Mouse (Mus musculus) kidney, embryonic 14.5 days (tissue): ENCODE measurements around the gene Cth. TPM values are rescaled to one million over a fixed set of nuclear protein-coding genes. Genes with fewer than 3 reads are reported as not detected.

ENCODE experiments used
- ATAC-seq: fragments of 200-750 bp; cut with Nextera tagmentation; 2 replicates; pipeline ENCODE4 v1.8.0; 2017; ENCODE audit warnings: moderate number of reproducible peaks, mild to moderate bottlenecking, moderate TSS enrichment, moderate library complexity; ENCODE audit not compliant: low FRiP score, low TSS enrichment
- H3K27ac ChIP-seq: fragments of 300-500 bp; sonication (generic); 2 replicates; pipeline ENCODE4 v1.5.1; 2014; ENCODE audit warnings: low read depth, mild to moderate bottlenecking, low read length, moderate library complexity, mixed read lengths
- H3K27me3 ChIP-seq: fragments of 300-500 bp; sonication (generic); 2 replicates; pipeline ENCODE4 v1.6.1; 2014; ENCODE audit warnings: mild to moderate bottlenecking, low read length; ENCODE audit not compliant: control insufficient read depth, insufficient read depth
- H3K36me3 ChIP-seq: fragments of 300-500 bp; sonication (generic); 2 replicates; pipeline ENCODE4 v1.6.1; 2014; ENCODE audit warnings: low read length, mixed read lengths; ENCODE audit not compliant: control insufficient read depth, insufficient read depth
- H3K4me1 ChIP-seq: fragments of 300-500 bp; sonication (generic); 2 replicates; pipeline ENCODE4 v1.6.1; 2014; ENCODE audit warnings: low read length, mixed read lengths; ENCODE audit not compliant: control insufficient read depth, insufficient read depth
- H3K4me2 ChIP-seq: fragments of 300-500 bp; sonication (generic); replicated peaks from 2 replicates; pipeline ENCODE4 v1.6.1; 2014; ENCODE audit warnings: low read depth, mild to moderate bottlenecking, low read length
- H3K4me3 ChIP-seq: fragments of 300-500 bp; sonication (generic); 2 replicates; pipeline ENCODE4 v1.5.1; 2014; ENCODE audit warnings: mild to moderate bottlenecking, low read length
- H3K9ac ChIP-seq: fragments of 300-500 bp; sonication (generic); 2 replicates; pipeline ENCODE4 v1.6.1; 2014; ENCODE audit warnings: low read depth, mild to moderate bottlenecking, low read length, moderate library complexity
- H3K9me3 ChIP-seq: fragments of 300-500 bp; sonication (generic); 2 replicates; pipeline ENCODE4 v1.6.1; 2016; ENCODE audit warnings: low read length; ENCODE audit not compliant: control insufficient read depth
- WGBS: fragments of 180-500 bp; shearing (Covaris S2); extraction: QIAGEN DNeasy Blood & Tissue Kit; methylation state at CpG from one replicate; pipeline ENCODE4 v1.1.7; 2014; 5-methylcytosine and 5-hydroxymethylcytosine counted together
- polyA plus RNA-seq: library from polyadenylated mRNA; unstranded; fragments of >200 nt; fragmentation: Nextera tagmentation; extraction: Ambion mirVana; gene quantifications from 2 replicates; pipeline ENCODE4 v1.2.1, GENCODE M21; 2014

Gene Cth
- polyA plus RNA-seq, 1 experiment from 2014 or later = 32.6 TPM

DNA sequence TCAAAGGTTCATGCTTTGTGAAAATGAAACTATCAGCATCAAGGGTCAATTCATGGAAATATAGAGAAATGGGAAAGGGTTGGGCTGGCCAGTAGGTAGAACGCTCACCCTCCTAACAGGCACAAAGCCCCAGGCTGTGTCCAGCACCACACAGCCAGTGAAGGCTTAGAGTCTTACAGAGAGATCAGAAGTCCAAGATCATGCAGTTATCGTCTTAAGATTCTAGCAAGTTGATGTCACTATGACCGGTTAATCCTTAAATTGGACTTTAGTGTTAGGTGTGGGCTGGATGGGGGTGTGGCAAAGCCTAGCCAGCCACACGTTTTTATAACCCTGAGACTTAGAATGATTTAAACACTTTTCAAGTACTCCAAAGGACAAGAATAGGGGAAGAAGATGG, 58.6 kb downstream of the Cth start:
- no peak overlapping the region for H3K4me2 ChIP-seq
- H3K36me3 ChIP-seq = no peaks in the 10 kb centered on the region
- no peaks in the 10 kb centered on the region for H3K9me3 ChIP-seq
- no peaks in the 10 kb centered on the region for H3K27me3 ChIP-seq
- WGBS = 38% methylated on average over 4 of the region's 4 CpGs
- H3K9ac ChIP-seq = no peak overlapping the region
- no peak overlapping the region for H3K27ac ChIP-seq
- H3K4me3 ChIP-seq = no peak overlapping the region
- no peaks in the 10 kb centered on the region for H3K4me1 ChIP-seq
- ATAC-seq = no peak

DNA sequence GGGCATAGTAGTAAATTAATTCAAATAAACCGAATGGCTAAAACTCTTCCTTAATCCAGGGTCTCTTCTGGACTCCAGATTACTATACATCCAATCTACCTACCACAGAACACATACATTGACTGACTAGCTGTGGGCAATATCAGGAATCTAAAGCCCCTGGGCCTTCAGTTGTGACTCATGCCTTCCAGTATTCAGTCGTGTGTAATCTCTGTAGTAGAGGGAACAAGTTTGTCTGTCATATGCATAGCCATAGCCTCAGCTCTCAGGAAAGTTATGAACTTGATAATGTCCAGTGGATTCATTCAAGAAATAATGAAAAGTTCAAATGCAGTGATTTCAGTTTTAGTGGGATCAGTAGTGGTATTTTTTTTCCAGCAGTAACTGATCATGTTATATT, 59.0 kb downstream of the Cth start:
- Histone ChIP-seq H3K9me3 (no peaks in the 10 kb centered on the region), H3K4me1 (no peaks in the 10 kb centered on the region), H3K27ac (no peak overlapping the region), H3K9ac (no peak overlapping the region), H3K27me3 (no peaks in the 10 kb centered on the region), H3K4me2 (no peak overlapping the region), H3K4me3 (no peak overlapping the region), H3K36me3 (no peaks in the 10 kb centered on the region)
- 78% methylated on average over 2 of the region's 2 CpGs for WGBS
- ATAC-seq = no peak

DNA sequence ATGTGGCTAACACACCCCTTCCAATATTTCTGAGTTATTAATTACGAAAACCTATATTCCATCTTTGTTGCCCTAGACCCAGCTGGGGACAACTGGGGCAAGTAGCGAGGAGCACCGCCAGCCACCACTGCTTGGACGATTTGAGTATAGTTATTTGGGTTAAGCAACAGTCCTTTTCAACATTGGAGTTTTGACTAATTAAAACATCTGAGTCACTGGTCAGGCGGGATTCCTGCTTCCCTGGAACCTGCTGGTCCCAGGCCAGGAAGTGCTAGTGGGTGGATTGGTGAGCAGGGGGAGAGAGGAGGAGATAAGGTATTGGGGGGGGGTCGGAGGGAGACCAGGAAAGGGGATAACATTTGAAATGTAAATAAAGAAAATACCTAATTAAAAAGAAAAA, 59.4 kb downstream of the Cth start:
- no peak overlapping the region for H3K9ac ChIP-seq
- no peaks in the 10 kb centered on the region for H3K36me3 ChIP-seq
- ATAC-seq = no peak
- no peaks in the 10 kb centered on the region for H3K4me1 ChIP-seq
- H3K4me2 ChIP-seq = no peak overlapping the region
- no peaks in the 10 kb centered on the region for H3K9me3 ChIP-seq
- H3K4me3 ChIP-seq = no peak overlapping the region
- H3K27me3 ChIP-seq = no peaks in the 10 kb centered on the region
- 79% methylated on average over 6 of the region's 6 CpGs for WGBS
- H3K27ac ChIP-seq = no peak overlapping the region

DNA sequence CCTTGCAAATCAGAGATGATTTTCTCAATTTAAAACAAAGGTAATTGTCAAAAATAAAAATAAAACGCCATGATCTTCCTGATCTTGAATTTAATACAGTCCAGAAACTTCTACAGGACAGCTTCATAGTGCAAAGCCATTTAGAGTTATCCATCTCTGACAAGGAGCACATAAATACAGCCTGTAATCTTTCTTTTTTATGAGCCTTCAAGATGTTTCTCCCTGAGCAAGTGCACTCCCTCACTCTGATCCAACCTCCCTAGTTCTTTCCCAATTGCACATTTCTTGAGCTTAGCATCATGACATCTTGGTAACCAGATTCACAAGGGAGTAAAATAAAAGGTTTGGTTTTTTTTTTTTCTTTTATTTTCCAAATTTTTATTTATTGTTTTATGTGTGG, 72.1 kb downstream of the Cth start:
- Histone ChIP-seq H3K27me3 (no peaks in the 10 kb centered on the region), H3K4me1 (no peaks in the 10 kb centered on the region), H3K27ac (no peak overlapping the region), H3K9ac (no peak overlapping the region), H3K9me3 (no peaks in the 10 kb centered on the region), H3K4me3 (no peak overlapping the region), H3K36me3 (no peaks in the 10 kb centered on the region), H3K4me2 (no peak overlapping the region)
- 12% methylated on average over 1 of the region's 1 CpGs for WGBS
- peak; percentile 83 for ATAC-seq

DNA sequence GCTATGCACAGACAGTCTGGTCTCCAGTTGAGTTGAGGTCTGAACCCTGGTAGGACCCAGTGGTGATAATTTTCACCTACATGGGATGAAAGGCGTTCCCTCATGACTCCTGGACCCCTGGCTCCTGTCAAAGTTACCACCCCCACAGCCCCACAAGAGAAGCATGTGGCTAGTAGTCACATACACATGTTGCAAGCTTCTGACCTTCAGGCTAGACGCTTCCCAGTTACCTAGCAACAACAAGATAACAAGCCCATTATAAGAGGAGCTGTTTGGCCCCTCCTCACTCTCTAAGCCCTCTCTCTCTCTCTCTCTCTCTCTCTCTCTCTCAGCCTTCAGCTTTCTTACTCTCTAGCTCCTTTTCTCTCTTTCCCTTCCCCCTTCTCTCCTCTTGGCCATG, 76.4 kb downstream of the Cth start:
- 0 out of 2 replicates have a peak, but pooled peaks have one; percentile 26 for ATAC-seq

DNA sequence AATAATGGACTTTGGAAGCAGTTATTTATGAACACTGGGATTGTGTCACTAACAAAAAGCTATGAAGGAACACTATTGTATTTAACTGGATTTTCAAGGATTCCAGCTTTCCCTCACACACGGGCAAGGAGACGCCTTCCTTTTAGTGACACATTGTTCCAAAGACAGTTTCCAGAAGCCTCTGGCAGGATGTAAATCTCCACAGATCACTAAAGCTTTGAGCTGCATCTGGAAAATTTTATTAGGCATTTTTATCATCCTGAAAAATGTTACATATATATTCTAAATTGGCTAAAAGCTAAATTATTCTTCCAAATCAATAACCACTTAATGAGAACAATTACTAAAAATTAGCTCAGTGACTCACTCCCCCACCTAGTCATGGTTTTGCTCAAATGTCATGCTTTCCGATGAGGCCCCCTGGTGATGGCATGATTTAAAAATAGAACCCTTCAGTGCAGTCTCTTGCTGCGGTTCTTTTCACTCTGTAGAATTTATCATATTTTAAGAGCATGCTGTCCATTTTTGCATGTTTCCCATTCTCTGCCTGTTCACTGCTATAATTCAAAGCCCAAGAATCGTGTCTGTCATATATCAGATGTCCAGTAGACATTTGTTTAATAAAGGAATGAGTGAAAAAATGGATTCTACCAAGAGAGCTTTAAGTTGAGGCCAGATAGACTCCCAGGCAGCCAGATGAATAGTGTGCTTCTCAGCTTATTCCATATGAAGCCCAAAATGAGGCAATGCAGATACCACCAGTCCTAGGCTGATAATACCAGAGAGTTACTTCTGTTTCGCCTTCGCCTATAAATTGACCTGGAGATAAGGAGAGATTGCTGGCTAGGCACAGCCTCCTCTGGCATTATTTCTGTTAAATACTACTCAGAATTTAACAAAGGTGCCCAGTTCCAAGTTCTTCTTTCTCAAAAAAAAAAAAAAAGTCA, 77.3 kb downstream of the Cth start:
- H3K4me1 ChIP-seq = no peaks in the 10 kb centered on the region
- H3K4me3 ChIP-seq = no peak overlapping the region
- no peak overlapping the region for H3K9ac ChIP-seq
- no peak for ATAC-seq
- H3K27me3 ChIP-seq = no peaks in the 10 kb centered on the region
- no peak overlapping the region for H3K27ac ChIP-seq
- H3K9me3 ChIP-seq = 0 out of 2 replicates have a peak, but pooled peaks cover 2% of the 10 kb centered on the region
- H3K4me2 ChIP-seq = no peak overlapping the region
- 66% methylated on average over 7 of the region's 7 CpGs for WGBS
- no peaks in the 10 kb centered on the region for H3K36me3 ChIP-seq

More for the DNA sequence above, 76.4 kb downstream of the Cth start:
- no peak overlapping the region for H3K4me3 ChIP-seq
- 0 out of 2 replicates have a peak, but pooled peaks cover 2% of the 10 kb centered on the region for H3K9me3 ChIP-seq
- no peaks in the 10 kb centered on the region for H3K4me1 ChIP-seq
- 53% methylated on average over 2 of the region's 2 CpGs for WGBS
- H3K27me3 ChIP-seq = no peaks in the 10 kb centered on the region
- no peak overlapping the region for H3K4me2 ChIP-seq
- no peaks in the 10 kb centered on the region for H3K36me3 ChIP-seq
- H3K9ac ChIP-seq = no peak overlapping the region
- no peak overlapping the region for H3K27ac ChIP-seq

Other genes starting within 250 kb of the Cth start
- 21.7 and 26.4 TPM in 2 replicates for gene Ankrd13c, start 22.2 kb upstream of the Cth start, polyA plus RNA-seq
- 286 and 338 TPM in 2 replicates for gene Srsf11, start 111.6 kb upstream of the Cth start, polyA plus RNA-seq
- gene Lrrc40, start 111.6 kb upstream of the Cth start, polyA plus RNA-seq = 52.7 and 66.5 TPM in 2 replicates